Mouse (Mus musculus) limb, embryonic 11.5 days (tissue): ENCODE results near the gene Cbr2. TPM values are rescaled to one million over a fixed set of nuclear protein-coding genes. Genes with fewer than 3 reads are reported as not detected.
"Not testable (repeated sequence)": the region's sequence is repeated elsewhere in the genome, so short reads cannot be mapped to it uniquely, and the experiment has no call there.

Experiments
- ATAC-seq: fragments of 200-750 bp; cut with Nextera tagmentation; 2 replicates; pipeline ENCODE4 v1.8.0; 2017; ENCODE audit warnings: low read depth; ENCODE audit not compliant: insufficient number of reproducible peaks, low FRiP score, low TSS enrichment
- DNase-seq: peaks from one replicate; pipeline ENCODE4 v3.0.0-alpha.2; 2015; ENCODE audit warnings: low spot score
- H3K27ac ChIP-seq: fragments of 300-500 bp; sonication (generic); replicated peaks from 2 replicates; pipeline ENCODE4 v1.5.1; 2014; ENCODE audit warnings: low read depth, mild to moderate bottlenecking, low read length
- H3K27me3 ChIP-seq: fragments of 300-500 bp; sonication (generic); 2 replicates; pipeline ENCODE4 v1.6.1; 2014; ENCODE audit warnings: mild to moderate bottlenecking, low read length, mixed read lengths; ENCODE audit not compliant: control insufficient read depth, insufficient read depth
- H3K36me3 ChIP-seq: fragments of 300-500 bp; sonication (generic); 2 replicates; pipeline ENCODE4 v1.6.1; 2014; ENCODE audit warnings: mild to moderate bottlenecking, low read length, moderate library complexity, mixed read lengths; ENCODE audit not compliant: control insufficient read depth, insufficient read depth
- H3K4me1 ChIP-seq: fragments of 300-500 bp; sonication (generic); 2 replicates; pipeline ENCODE4 v1.6.1; 2014; ENCODE audit warnings: low read length, mixed read lengths; ENCODE audit not compliant: control insufficient read depth, insufficient read depth
- H3K4me2 ChIP-seq: fragments of 300-500 bp; sonication (generic); 2 replicates; pipeline ENCODE4 v1.6.1; 2014; ENCODE audit warnings: low read depth, mild to moderate bottlenecking, moderate library complexity; ENCODE audit not compliant: severe bottlenecking
- H3K4me3 ChIP-seq: fragments of 300-500 bp; sonication (generic); 2 replicates; pipeline ENCODE4 v1.5.1; 2014; ENCODE audit warnings: low read depth, low read length
- H3K9ac ChIP-seq: fragments of 300-500 bp; sonication (generic); 2 replicates; pipeline ENCODE4 v1.6.1; 2014; ENCODE audit warnings: mild to moderate bottlenecking, low read length
- H3K9me3 ChIP-seq: fragments of 300-500 bp; sonication (generic); 2 replicates; pipeline ENCODE4 v1.6.1; 2016; ENCODE audit warnings: low read length; ENCODE audit not compliant: control insufficient read depth
- WGBS: fragments of 180-500 bp; shearing (Covaris S2); extraction: QIAGEN DNeasy Blood & Tissue Kit; methylation state at CpG from one replicate; pipeline ENCODE4 v1.1.7; 2014; 5-methylcytosine and 5-hydroxymethylcytosine counted together
- polyA plus RNA-seq: library from polyadenylated mRNA; unstranded; fragments of >200 nt; fragmentation: Nextera tagmentation; extraction: Ambion mirVana; gene quantifications from 2 replicates; pipeline ENCODE4 v1.2.1, GENCODE M21; 2014

Cbr2 gene
- polyA plus RNA-seq, 1 experiment from 2014 or later: 7.4 TPM

GRCm38 (mm10) chr11:120744121-120744701 lies 12.3 kb upstream of the Cbr2 start:
- no peaks in the 10 kb centered on the region for H3K4me1 ChIP-seq
- no peaks in the 10 kb centered on the region for H3K9me3 ChIP-seq
- H3K9ac ChIP-seq: no peak overlapping the region
- DNase-seq: no peak
- H3K4me3 ChIP-seq: no peak overlapping the region
- ATAC-seq: no peak
- no peaks in the 10 kb centered on the region for H3K27me3 ChIP-seq
- no peak overlapping the region for H3K4me2 ChIP-seq
- no peaks in the 10 kb centered on the region for H3K36me3 ChIP-seq
- 75% methylated on average over 7 of the region's 7 CpGs for WGBS
- H3K27ac ChIP-seq: no peak overlapping the region

- 85% methylated on average over 5 of the region's 5 CpGs for WGBS
- ATAC-seq: no peak
These were observed 9.1 kb upstream of the Cbr2 start for GRCm38 (mm10) chr11:120740981-120741380.

GRCm38 (mm10) chr11:120736424-120736823 lies 4.5 kb upstream of the Cbr2 start:
- Histone ChIP-seq H3K9ac (no peak overlapping the region), H3K27me3 (no peaks in the 10 kb centered on the region), H3K4me2 (no peak overlapping the region), H3K4me1 (no peaks in the 10 kb centered on the region), H3K9me3 (no peaks in the 10 kb centered on the region), H3K36me3 (no peaks in the 10 kb centered on the region), H3K27ac (no peak overlapping the region), H3K4me3 (no peak overlapping the region)
- no peak for ATAC-seq
- no peak for DNase-seq
- WGBS: 68% methylated on average over 6 of the region's 6 CpGs

More at GRCm38 (mm10) chr11:120740981-120741380, 9.1 kb upstream of the Cbr2 start:
- Histone ChIP-seq H3K27me3 (no peaks in the 10 kb centered on the region), H3K9me3 (no peaks in the 10 kb centered on the region), H3K4me1 (no peaks in the 10 kb centered on the region), H3K36me3 (no peaks in the 10 kb centered on the region), H3K4me3 (no peak overlapping the region), H3K27ac (no peak overlapping the region), H3K9ac (no peak overlapping the region), H3K4me2 (no peak overlapping the region)
- DNase-seq: no peak

DNA sequence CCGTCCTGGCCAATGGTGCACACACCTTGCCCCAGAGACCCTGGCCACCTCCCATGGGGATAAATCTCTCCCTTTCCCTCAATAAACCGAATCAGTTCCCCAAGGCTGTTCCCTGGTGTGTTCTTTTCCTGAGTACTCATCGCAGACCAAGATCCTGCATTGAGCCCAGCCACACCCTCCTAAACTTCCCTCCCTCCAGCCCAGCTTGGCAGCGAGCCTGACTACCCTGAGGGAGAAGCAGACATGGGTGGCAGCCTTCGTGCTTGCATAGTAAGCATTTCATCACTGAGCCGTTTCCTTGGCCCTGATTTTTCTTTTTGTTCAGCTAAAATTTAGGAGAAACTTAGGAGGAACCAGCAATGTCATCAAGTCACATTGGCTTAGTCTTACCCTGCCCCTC lies 1.6 kb upstream of the Cbr2 start:
- H3K27ac ChIP-seq: no peak overlapping the region
- DNase-seq (no peak), ATAC-seq (no peak)
- no peak overlapping the region for H3K4me3 ChIP-seq
- H3K9me3 ChIP-seq: no peaks in the 10 kb centered on the region
- WGBS: 61% methylated on average over 6 of the region's 6 CpGs
- no peaks in the 10 kb centered on the region for H3K27me3 ChIP-seq
- no peaks in the 10 kb centered on the region for H3K36me3 ChIP-seq
- no peak overlapping the region for H3K9ac ChIP-seq
- no peak overlapping the region for H3K4me2 ChIP-seq
- 0 out of 2 replicates have a peak, but pooled peaks cover 3% of the 10 kb centered on the region for H3K4me1 ChIP-seq

GRCm38 (mm10) chr11:120731395-120731794 lies 519 bp downstream of the Cbr2 start:
- Histone ChIP-seq H3K36me3 (no peaks in the 10 kb centered on the region), H3K4me3 (no peak overlapping the region), H3K4me2 (no peak overlapping the region), H3K4me1 (0 out of 2 replicates have a peak, but pooled peaks cover 3% of the 10 kb centered on the region), H3K27ac (no peak overlapping the region), H3K9me3 (no peaks in the 10 kb centered on the region), H3K9ac (no peak overlapping the region), H3K27me3 (no peaks in the 10 kb centered on the region)
- WGBS: 97% methylated on average over 1 of the region's 1 CpGs
- ATAC-seq: no peak
- DNase-seq: no peak

GRCm38 (mm10) chr11:120730331-120730870 lies 1.5 kb downstream of the Cbr2 start:
- no peaks in the 10 kb centered on the region for H3K27me3 ChIP-seq
- no peak overlapping the region for H3K4me3 ChIP-seq
- WGBS: 86% methylated on average over 10 of the region's 10 CpGs
- H3K9ac ChIP-seq: no peak overlapping the region
- 0 out of 2 replicates have a peak, but pooled peaks cover 3% of the 10 kb centered on the region for H3K4me1 ChIP-seq
- no peaks in the 10 kb centered on the region for H3K9me3 ChIP-seq
- DNase-seq: no peak
- H3K27ac ChIP-seq: no peak overlapping the region
- no peak for ATAC-seq
- no peak overlapping the region for H3K4me2 ChIP-seq
- no peaks in the 10 kb centered on the region for H3K36me3 ChIP-seq

- peak; percentile 51; the same call in 1 of the 2 replicates for ATAC-seq
- H3K9ac ChIP-seq, H3K27me3 ChIP-seq, H3K4me1 ChIP-seq, H3K4me3 ChIP-seq, H3K27ac ChIP-seq, H3K9me3 ChIP-seq, H3K36me3 ChIP-seq: not testable (repeated sequence)
- peak overlapping the region; percentile 11; the same call in 1 of the 2 replicates for H3K4me2 ChIP-seq
- WGBS: 6% methylated on average over 19 of the region's 21 CpGs
- peak; percentile 79 for DNase-seq
These were observed 2.4 kb downstream of the Cbr2 start for GRCm38 (mm10) chr11:120729432-120730050.

DNA sequence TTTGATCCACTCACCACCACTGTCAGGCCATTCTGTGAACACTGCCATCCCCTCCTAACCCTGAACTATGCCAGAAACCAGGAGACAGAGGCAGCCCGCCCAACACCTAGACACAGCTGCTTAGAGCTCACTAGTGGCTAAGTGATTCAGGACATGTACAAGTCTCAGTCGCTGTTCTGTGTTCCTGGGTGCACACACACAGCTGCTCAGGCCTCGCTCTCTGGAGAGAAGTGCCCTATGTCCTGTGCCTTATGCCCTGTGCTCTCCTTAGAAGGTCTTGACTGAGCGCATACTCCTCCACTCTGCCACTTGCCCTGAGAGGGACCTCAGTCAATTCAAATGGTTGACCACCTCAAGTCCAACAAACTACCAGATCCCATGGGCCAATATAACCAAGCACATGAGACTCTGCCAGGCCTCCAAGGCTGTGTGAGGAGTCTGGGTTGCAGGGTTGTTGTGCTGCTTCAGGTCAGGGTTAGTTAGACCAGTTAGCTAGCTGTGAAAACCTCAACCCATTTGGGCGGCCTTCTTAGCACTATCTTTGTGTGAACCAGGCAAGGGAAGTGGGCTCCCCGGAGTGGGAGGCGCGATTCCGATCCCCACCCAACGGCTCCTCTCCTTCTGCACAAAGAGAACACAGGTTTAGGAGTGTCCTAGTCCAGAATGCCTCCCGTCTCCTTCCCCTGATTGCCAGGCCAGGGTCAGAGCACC lies 3.2 kb downstream of the Cbr2 start:
- Histone ChIP-seq H3K4me1 (0 out of 2 replicates have a peak, but pooled peaks cover 3% of the 10 kb centered on the region), H3K36me3 (no peaks in the 10 kb centered on the region), H3K4me3 (0 out of 2 replicates have a peak overlapping the region, but pooled peaks have one; percentile 10), H3K27me3 (no peaks in the 10 kb centered on the region), H3K27ac (no peak overlapping the region), H3K9me3 (no peaks in the 10 kb centered on the region), H3K4me2 (peak overlapping the region; percentile 11; the same call in 1 of the 2 replicates), H3K9ac (no peak overlapping the region; the same call in 1 of the 2 replicates)
- ATAC-seq (no peak), DNase-seq (no peak)
- 66% methylated on average over 11 of the region's 11 CpGs for WGBS
